Mouse (Mus musculus) A20 (cell line): ENCODE results near the gene Toe1.
A peak's percentile ranks its signal among the peaks of the same experiment; 100 is the strongest.
"Not testable (repeated sequence)": the region's sequence is repeated elsewhere in the genome, so short reads cannot be mapped to it uniquely, and the experiment has no call there.

Source experiments
- DNase-seq: peaks from one replicate; pipeline ENCODE4 v3.0.0-alpha.2; 2011; ENCODE audit warnings: low read depth, low spot score

The Toe1 gene

GRCm38 (mm10) chr4:116807197-116808129 lies at the start of gene Toe1, which contains the start of gene Mutyh:
Gene Toe1, minus strand, starts transcription at chr4:116807640.
Gene Mutyh, plus strand, starts transcription at chr4:116807723.
- peak; percentile 99 for DNase-seq

- no peak for DNase-seq
These were observed 49.8 kb upstream of the Toe1 start for GRCm38 (mm10) chr4:116857203-116857602.

- no peak for DNase-seq
These were observed 46.8 kb upstream of the Toe1 start for GRCm38 (mm10) chr4:116854286-116854685.

- DNase-seq, result no peak
These were observed 42.5 kb upstream of the Toe1 start for GRCm38 (mm10) chr4:116849901-116850300.

- DNase-seq, result no peak
These were observed 36.9 kb upstream of the Toe1 start for GRCm38 (mm10) chr4:116844324-116844723.

GRCm38 (mm10) chr4:116840841-116841240 lies 33.4 kb upstream of the Toe1 start:
- DNase-seq, result no peak

- DNase-seq, result not testable (repeated sequence)
These were observed 32.7 kb upstream of the Toe1 start for GRCm38 (mm10) chr4:116840096-116840495.

- no peak for DNase-seq
These were observed 31.6 kb upstream of the Toe1 start for GRCm38 (mm10) chr4:116838999-116839398.

GRCm38 (mm10) chr4:116830070-116830368 lies 22.6 kb upstream of the Toe1 start:
- no peak for DNase-seq

- DNase-seq, result no peak
These were observed 22.1 kb upstream of the Toe1 start for GRCm38 (mm10) chr4:116829364-116830069.

- DNase-seq, result peak; percentile 82
These were observed 20.4 kb upstream of the Toe1 start for GRCm38 (mm10) chr4:116827819-116828218.

- DNase-seq, result peak; percentile 89
These were observed 17.1 kb upstream of the Toe1 start for GRCm38 (mm10) chr4:116824541-116825004.

- DNase-seq, result no peak
These were observed 14.2 kb upstream of the Toe1 start, which contains the start of gene Hpdl for GRCm38 (mm10) chr4:116821694-116822016. Gene Hpdl, minus strand, starts transcription at chr4:116821707.

- peak; percentile 80 for DNase-seq
These were observed 13.7 kb upstream of the Toe1 start for GRCm38 (mm10) chr4:116820902-116821693.

GRCm38 (mm10) chr4:116819968-116820901 lies 12.8 kb upstream of the Toe1 start:
- DNase-seq, result no peak

- DNase-seq, result no peak
These were observed 10.0 kb upstream of the Toe1 start for GRCm38 (mm10) chr4:116817486-116817885.

- DNase-seq, result no peak
These were observed 7.8 kb upstream of the Toe1 start for GRCm38 (mm10) chr4:116815276-116815675.

- DNase-seq, result no peak
These were observed 3.6 kb upstream of the Toe1 start for GRCm38 (mm10) chr4:116811012-116811411.

- DNase-seq, result peak; percentile 59
These were observed 7.5 kb downstream of the Toe1 start for GRCm38 (mm10) chr4:116799901-116800300.

- no peak for DNase-seq
These were observed 10.9 kb downstream of the Toe1 start for GRCm38 (mm10) chr4:116796442-116797110.
